Mouse (Mus musculus): ENCODE data around the gene Chit1.

The Chit1 gene

DNA sequence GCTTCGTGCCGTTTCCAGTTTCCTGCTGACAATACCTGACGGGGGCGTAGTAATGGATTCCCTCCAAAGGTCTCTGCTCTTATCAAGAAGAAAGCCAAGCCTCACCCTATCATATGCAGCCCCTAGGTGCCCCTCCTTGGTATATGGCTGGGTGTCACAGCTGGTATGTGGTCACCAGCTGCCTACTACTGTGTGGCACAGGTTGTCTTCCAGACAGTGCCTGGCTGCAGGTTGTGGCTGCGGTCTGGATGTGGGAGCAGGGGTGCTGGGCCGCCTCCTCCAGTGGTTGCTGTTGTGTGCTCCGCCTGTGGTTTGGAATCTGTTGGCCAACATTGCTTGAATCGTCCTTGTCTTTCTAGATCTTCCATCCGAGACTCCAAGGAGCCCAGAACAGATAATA, 39.7 kb downstream of the Chit1 start:
- no peak for DNase-seq

DNA sequence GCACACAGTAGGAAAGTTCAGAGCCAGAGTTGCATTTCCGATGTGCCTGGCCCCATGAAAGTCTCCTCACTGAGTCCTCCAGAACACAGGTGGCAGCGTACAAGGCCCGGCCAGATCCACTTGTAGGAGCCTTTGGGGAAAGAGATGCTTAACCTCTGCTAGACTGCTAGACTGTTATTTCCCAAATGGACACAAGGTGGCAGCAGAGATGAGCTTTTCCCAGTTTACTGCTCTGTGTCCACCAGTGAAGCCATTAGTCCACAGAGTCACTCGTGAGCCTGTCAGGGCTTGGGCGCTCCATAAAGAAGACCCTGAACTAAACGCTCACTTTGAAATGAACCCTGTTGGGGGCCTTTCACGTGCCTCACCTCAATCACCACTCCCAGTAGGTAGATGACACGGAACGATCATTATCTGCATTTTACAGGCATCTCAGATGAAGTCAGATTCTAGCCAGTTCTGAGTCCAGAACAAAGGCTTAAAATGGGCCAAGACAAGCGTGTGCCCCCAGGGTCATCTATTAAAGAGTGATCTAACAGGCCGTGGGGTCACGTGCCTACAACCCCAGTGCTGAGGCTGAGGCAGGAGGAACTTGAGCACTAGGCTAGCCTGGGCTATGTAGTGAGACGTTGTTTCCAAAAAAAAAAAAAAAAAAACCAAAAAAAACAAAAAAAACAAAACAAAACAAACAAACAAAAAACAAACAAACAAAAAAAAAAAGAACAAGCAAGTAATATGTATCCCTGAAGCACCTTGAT, 40.8 kb downstream of the Chit1 start:
- peak; percentile 70 to 85 for DNase-seq

GRCm38 (mm10) chr1:134152626-134153590, 41.9 kb downstream of the Chit1 start:
- DNase-seq = no peak

DNA sequence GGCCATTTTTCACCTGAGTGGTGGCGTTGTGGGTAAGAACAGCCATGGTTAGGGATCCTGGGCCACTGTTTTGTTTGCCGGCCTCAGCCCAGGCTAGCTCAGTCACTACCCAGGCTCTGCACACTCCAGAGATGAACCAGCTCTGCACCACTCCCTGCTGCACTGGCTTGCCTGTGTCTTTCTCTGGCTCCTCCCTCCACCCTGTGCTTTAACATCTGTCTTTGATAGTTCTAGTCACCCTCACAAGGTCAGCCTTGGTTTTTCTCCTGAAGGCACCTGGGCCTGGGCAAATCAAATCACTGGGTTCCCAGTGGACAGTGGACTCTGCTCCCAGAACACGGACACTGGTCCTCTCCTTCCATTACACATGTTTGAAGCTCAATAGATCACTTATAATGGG, 43.1 kb downstream of the Chit1 start:
- no peak for DNase-seq

- DNase-seq = no peak
Observed at GRCm38 (mm10) chr1:134154655-134155054, 43.6 kb downstream of the Chit1 start.

- DNase-seq = no peak
Observed at GRCm38 (mm10) chr1:134160404-134160803, 49.4 kb downstream of the Chit1 start.

- no peak for DNase-seq
Observed at GRCm38 (mm10) chr1:134161399-134161798, 50.4 kb downstream of the Chit1 start.

- no peak for DNase-seq
Observed at GRCm38 (mm10) chr1:134162510-134163225, 51.6 kb downstream of the Chit1 start.

GRCm38 (mm10) chr1:134163476-134163875, 52.4 kb downstream of the Chit1 start:
- peak; percentile 25 to 71 for DNase-seq

GRCm38 (mm10) chr1:134164454-134164853, 53.4 kb downstream of the Chit1 start:
- no peak for DNase-seq

- DNase-seq = no peak
Observed at GRCm38 (mm10) chr1:134166547-134166946, 55.5 kb downstream of the Chit1 start.

DNA sequence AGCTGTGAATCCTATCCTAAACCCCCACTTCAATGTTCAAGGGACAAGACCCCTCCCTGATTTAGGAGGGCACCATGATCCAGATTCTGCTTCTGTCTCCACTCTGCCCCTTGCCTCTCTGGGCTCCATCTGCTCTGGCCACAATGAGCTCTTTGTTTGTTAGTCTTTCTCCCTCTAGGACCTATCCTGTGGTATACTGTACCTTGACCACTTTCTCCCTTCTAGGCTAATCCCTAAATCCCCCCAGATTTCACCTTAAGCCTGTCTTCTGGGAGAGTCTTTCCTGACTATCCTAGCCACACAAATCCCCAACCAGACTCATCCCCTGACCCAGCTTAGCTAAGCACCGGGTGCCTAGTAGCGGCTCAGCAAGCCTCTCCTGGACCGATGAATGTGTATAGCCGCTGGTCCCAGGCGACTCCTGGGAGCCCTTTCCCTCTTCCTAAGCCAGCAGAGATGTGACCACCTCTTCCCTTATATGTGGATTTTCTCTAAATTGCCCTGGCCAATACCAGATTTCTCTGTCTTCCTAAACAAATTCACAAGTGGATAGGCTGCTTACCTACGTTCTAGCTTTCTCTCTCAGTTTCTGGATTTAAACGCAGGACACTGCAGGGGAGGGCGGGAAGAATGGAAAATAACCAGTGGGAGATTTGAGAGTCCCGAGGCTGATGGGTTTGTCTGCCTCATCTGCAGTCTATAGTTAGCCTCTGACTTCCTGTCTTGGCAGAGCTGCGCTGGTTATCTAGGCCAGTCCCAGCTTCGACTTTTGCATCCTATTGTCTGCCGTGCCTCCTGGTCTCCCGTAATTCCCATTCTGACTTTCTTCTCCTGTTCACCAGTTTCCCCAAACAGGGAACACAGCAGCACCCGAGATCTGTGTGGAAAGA, 56.6 kb downstream of the Chit1 start:
- DNase-seq = no peak

DNA sequence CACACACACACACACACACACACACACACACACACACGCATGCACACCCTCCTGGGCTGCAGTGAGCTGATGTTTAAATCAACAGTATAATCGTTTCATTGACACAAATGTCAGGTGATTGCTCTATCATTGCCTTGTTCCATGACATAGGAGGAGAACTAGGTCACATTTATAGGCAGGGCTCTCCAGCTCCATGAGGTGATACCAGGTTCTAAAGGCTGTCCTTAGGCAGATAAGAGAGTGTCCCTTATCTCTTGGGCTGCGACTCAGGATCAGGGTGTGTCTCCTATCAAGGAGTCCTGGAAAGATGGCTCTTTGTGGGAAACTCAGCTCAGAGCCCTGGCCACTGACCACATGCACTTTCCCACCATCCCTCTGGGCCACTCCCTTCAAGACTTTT, 57.5 kb downstream of the Chit1 start:
- no peak for DNase-seq

- no peak for DNase-seq
Observed at GRCm38 (mm10) chr1:134168985-134169697, 58.1 kb downstream of the Chit1 start.

GRCm38 (mm10) chr1:134173081-134173480, 62.0 kb downstream of the Chit1 start:
- DNase-seq = no peak

DNA sequence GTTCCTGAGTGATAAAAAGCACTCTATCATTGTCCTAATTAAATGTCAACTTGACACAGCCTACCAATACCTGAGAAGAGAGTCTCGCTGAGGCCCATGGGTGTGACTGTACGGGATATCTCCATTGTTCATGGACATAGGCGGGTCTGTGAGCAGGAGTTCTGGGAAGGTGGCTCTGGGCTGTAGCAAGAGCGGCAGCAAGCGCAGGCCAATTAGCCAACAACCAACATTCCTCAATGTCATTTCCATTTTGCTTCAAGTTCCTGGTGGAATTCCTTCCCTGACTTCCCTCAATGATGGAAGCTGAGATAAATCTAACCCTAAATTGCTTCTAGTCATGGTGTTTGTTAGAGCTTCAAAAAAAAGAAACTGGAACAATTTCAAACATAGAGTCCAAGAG, 66.9 kb downstream of the Chit1 start:
- no peak for DNase-seq

DNA sequence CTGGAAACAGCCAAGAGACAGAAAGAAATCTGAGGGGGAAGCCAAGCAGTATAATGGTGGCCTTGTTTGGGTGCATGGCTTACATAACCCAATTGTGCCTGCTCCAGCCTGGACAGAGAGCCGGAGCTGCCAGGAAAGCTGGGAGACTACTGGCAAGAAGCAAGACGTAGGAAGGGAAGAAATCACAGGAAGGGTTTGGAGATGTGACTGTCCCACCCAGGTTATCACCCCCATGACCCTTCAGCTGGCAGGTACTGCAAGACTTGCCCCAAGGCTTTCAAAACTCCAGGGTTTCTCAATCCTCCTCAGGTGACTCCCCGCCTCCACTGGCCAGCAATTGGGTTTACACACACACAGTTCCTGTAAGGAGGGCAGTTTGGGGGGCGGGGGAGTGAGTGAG, 71.0 kb downstream of the Chit1 start, which contains the start of gene Chil1:
Gene Chil1 (plus strand): TSS at position 152 of the 400 bp plus-strand sequence.
- DNase-seq = no peak

DNA sequence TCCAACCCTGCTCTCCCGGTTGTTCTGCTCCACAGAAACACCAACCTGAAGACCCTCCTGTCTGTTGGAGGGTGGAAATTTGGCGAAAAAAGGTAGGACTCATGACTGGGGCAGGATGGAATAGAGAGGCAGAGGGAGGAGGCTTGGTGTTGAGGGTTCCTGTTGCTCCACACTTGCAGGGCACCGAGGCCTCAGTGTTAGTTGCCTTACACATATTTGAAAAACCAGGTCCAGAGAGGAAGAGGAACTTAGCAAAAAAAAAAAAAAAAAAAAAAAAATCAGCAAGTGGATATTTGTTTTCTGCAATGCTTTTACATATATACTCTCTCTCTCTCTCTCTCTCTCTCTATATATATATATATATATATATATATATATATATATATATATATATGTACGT, 73.0 kb downstream of the Chit1 start:
- no peak for DNase-seq

GRCm38 (mm10) chr1:134188217-134188616, 77.2 kb downstream of the Chit1 start:
- no peak for DNase-seq

GRCm38 (mm10) chr1:134188989-134189729, 78.1 kb downstream of the Chit1 start:
- DNase-seq = no peak

DNA sequence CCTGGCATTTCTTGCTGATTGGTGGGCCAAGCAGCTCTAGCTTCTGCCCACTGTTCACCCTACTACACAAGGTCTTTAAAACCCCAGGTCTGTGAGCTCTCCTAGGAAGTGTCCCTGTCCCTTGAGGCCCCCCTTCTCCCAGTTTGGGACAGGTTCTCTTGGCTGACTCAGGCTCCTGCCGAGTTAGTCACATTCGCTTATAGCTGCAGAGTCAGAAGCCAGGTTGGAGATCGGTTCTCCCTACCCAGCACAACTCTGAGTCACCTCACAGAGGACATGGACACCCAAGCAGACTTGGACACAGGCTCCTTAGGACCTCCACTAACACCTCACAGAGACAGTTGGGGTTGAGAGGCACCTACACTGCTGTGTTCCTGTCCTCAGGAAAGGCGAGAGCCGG, 80.2 kb downstream of the Chit1 start:
- DNase-seq = no peak
